Mouse (Mus musculus): ENCODE measurements around the gene Rpl29.
A peak's percentile ranks its signal among the peaks of the same experiment; 100 is the strongest.

Gene Rpl29

DNA sequence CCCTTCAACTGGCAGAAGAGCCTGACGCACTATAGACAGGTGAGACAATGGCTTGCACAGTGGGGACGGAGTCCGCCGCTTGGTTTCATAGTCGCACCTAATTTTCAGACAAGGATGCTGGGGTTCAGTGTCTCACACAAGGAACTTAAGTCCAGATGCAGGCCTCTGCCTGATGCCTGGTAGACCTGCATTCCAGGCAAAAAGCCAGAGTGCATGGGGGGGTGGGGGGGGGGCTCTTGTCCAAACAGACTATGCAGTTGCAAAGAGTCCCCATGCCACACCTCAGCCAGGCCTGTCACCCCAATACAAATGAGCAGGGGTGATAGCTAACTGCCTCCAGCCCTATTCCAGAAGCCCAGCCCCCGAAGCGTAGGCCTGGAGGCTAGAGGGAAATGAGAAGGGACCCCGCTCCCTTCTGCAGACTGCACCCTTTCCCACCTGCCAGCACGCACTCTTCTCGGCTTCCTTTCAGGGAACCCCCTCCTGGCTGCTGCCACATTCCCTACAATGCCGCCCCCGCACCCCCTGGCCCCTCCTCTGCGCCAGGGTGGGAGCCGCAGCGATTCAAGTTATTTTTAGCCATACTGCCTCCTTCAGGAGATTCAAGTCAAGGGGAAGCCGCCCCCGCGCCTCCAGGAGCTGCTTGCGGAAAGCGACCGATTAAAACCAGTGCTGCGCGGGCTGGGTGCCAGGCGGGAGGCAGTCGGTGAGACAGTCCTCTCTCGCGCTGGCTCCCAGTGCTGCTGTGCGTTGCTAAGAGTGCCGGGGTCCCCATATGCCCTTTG is 11.2 kb upstream of the Rpl29 start:
- DNase-seq (ENCODE audit: low spot score): peak; percentile 79

GRCm38 (mm10) chr9:106420608-106421007 is 8.6 kb upstream of the Rpl29 start:
- DNase-seq (ENCODE audit: low spot score): no peak

DNA sequence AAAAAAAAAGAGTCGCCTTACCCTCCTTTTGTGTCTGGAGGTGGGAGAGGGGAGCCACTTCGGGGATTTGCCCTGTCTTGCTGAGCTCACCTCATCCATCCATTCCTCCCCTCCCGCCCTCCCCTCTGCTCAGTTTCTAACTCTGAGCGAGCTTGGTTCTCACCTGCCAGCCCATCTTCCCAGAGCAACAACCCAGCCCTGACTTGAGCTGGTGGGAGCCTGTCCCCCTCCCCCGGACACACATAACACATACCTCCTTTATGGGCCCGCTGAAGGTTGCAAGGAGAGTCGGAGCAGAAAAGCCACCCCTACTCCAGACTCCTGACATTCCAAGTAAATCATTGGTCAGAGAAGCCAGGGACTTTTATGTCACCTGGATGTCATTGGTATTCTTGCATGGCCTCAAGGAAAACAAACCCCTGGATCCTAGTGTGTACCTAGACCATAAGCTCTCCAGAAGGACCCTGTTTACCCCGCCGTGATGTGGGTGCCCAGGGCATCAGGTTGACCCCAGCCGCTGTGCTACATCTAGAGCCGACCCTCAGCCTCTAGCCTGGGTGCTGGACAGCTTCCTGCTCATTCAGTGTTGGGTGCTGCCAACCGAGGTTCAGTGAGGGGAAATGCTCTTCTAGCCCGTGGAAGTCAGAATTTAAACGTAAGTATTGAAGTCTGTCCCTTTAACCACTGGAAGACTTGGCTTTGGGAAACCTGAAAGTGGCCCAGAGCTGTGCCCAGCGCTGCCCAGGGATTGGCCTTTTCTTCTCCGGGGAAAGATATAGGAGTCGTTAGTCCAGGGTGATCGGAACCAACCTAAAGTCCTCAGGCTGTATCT is 8.0 kb upstream of the Rpl29 start:
- no peak for DNase-seq (ENCODE audit: low spot score)

DNA sequence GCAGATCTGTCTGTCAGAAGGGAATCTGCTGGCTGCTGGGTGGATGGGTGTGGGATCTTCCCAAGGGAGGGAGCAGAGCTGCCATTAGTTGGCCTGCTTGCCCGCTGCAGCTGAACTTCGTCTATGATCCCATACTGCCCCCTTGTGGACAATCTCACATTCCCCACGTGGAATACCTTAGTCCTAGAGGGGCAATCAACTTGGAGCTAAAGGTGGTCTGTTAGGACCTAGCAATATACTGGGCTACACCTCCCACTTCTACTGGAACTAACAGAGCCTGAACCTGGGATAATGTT is 7.4 kb upstream of the Rpl29 start:
- peak; percentile 88 for DNase-seq (ENCODE audit: low spot score)

- DNase-seq (ENCODE audit: low spot score): no peak
These were observed 484 bp upstream of the Rpl29 start for GRCm38 (mm10) chr9:106428719-106429220.

DNA sequence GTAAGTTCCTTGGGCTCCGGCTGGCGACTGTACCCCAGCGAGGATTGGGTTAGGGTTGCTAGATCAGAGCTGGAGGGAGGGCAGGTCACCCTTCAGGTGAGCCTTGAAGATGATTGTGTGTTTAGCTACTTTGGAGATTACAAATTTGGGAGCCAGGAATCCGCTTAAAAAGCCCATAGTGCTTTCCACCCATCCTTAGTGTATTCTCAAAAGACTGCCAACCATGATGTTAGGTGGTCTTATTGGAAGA is 686 bp downstream of the Rpl29 start:
- DNase-seq (ENCODE audit: low spot score): no peak

- DNase-seq (ENCODE audit: low spot score): no peak
These were observed 4.1 kb downstream of the Rpl29 start for GRCm38 (mm10) chr9:106433389-106433788.

DNA sequence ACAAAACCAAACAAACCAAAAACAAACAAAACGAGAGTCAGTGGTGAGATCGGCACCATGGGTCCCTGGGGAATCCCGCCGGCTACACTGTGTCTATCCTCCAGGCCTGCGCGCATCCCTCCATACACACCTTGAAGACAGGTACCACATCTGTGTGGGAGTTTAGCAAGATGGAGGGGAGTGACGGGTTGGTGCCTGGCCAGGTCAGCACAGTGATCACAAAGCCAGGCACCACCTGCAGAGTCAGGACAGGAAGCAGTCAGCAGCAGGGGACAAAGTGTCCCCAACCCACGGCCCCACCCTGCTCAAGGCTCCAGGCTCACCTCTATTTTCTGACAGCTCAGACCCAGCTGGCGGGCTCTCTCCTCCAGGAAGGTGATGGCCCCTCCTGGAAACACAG is 7.3 kb downstream of the Rpl29 start:
- DNase-seq (ENCODE audit: low spot score): no peak

- no peak for DNase-seq (ENCODE audit: low spot score)
These were observed 13.4 kb downstream of the Rpl29 start for GRCm38 (mm10) chr9:106442680-106443079.

DNA sequence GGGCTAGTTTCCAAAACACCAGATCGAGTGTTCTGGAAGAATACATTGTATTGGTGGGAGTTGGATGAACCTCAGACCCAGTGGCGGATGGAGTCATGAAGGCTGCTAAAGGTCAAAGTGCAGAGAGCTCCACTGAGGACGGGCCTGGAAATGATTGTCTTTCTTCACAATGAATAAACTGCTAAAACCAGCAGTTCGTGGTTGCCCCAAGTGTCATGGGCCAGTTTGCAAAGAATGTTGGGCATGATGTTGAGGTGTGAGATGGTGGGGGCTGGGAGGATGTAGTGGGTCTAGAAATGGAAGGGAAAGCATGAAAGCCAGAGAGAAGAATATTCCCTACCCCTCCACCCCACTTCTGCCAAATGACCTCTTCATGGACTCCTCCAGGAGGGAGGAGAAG is 15.6 kb downstream of the Rpl29 start:
- DNase-seq (ENCODE audit: low spot score): no peak

DNA sequence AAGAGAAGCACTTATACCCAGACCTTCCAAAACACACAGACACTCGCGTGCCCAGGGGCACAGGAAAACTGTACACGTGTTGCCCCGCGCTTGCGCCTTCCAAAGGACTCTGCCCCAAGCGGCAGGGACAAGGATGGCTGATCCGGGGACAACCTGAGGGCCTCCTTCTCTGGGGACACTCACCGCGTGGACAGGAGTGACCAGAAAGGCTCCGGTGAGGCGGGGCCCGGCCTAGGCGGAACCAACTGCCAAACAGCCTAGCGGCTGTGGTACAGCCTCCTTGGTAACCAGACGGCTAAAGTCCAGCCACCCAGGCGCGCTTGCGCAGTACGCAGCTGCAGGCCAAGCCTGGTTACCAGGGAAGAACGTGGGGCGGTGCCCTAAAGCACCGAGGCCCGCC is 18.1 kb downstream of the Rpl29 start, which contains the start of the genes Abhd14b and Abhd14a:
Gene Abhd14b (plus strand): TSS at position 112 of the 400 bp plus-strand sequence.
Gene Abhd14a (minus strand): TSS at position 331 of the 400 bp plus-strand sequence.
- peak; percentile 96 for DNase-seq (ENCODE audit: low spot score)

DNA sequence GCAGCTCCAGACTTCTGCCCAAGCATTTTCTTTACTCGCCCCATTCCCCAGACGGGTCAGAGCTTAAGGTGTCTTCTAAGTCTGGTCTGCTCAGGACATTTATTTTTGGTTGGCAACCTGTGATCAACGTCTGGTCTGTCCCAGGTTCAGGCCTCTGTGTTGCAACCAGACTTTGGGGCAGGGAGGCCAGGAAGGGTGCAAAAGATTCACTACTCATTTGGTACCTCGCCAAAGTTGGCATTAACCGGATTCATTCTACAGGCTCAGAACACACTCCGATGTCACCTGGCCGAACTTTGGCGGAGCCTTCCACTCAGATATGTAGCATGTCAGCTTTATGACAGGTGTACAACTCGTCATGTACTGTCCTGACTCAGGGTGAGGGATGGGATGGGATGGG is 18.7 kb downstream of the Rpl29 start:
- no peak for DNase-seq (ENCODE audit: low spot score)

GRCm38 (mm10) chr9:106448498-106449031 is 19.3 kb downstream of the Rpl29 start:
- peak; percentile 77 for DNase-seq (ENCODE audit: low spot score)

DNA sequence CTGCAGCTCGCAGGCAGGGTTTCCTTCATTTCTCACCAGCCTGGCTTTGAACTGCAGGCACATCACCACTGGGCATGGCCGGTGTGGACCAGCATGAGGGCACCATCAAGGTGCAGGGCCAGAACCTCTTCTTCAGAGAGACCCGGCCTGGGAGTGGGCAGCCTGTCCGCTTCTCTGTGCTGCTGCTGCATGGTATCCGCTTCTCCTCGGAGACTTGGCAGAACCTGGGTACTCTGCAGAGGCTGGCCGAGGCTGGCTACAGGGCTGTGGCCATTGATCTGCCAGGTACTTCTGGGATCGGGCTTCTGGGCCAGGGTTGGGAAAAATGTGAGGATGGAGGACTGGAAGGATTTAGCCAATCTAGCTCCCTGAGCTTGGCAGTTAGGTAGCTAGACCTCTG is 20.7 kb downstream of the Rpl29 start:
- DNase-seq (ENCODE audit: low spot score): no peak

GRCm38 (mm10) chr9:106450661-106451060 is 21.4 kb downstream of the Rpl29 start:
- DNase-seq (ENCODE audit: low spot score): peak; percentile 49

DNA sequence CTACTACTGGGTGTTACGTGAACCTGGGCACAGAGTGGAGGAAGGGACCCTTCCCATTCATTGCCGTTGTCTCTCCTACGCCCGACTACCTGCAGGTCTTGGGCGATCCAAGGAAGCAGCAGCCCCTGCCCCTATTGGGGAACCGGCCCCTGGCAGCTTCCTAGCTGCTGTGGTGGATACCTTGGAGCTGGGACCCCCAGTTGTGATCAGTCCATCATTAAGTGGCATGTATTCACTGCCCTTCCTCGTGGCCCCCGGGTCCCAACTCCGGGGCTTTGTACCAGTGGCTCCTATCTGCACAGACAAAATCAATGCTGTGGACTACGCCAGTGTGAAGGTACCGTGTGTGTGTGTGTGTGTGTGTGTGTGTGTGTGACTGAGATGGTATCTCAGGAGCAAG is 22.0 kb downstream of the Rpl29 start:
- DNase-seq (ENCODE audit: low spot score): no peak

DNA sequence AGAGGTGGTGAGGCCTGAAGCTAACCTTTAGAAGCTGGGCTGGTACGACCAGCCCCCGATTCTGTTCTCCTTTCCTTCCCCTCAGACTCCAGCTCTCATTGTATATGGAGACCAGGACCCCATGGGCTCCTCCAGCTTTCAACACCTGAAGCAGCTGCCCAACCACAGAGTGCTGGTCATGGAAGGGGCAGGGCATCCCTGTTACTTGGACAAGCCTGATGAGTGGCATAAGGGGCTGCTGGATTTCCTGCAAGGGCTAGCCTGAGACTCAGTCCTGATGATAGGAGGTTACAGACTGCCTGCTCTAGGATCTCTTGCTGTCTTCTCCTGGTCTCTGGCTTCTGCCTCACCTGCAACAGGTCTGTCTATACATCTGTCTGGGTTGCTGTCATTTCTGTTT is 22.6 kb downstream of the Rpl29 start:
- no peak for DNase-seq (ENCODE audit: low spot score)

DNA sequence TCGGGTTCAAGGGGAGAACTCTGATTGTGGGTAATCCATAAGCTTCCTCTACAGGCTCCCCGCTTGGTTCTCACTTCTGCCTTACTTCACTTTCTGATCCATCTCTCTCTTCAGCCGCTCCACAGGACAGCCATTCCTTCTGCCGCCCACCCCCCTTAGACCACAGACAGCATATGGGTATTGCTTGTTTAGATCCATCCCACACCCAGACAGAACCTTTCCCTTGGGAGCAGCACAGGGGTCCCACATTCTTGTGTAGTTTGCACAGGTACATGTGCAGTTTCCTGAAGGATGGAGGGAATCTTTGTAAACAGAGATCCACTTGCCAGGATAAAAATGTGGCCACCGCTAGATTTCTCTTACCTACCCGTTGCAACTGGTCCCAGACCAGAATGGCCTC is 23.1 kb downstream of the Rpl29 start:
- DNase-seq (ENCODE audit: low spot score): no peak

DNA sequence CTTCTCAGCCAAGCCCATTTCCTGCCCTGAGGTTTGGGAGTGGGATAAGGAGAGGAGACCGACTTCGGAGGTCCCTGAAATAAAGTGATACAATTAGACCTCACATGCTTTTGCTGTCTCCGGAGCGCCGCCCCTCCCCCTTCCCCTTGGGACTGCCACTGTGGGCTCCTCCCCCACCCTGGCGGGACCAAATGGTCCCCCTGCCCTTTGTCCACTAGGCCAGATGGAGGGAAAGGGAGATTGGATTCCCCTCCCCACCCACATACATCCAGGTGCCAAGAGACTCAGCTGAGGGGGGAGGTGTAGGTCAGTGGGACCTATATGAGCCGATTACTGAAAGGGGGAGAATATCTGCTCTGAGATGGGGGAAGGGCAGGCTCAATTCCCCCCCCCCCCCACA is 23.6 kb downstream of the Rpl29 start:
- DNase-seq (ENCODE audit: low spot score): peak; percentile 79

- peak; percentile 83 for DNase-seq (ENCODE audit: low spot score)
These were observed 24.2 kb downstream of the Rpl29 start, which contains the start of gene Pcbp4 for GRCm38 (mm10) chr9:106453271-106454070. TSS of gene Pcbp4 (plus strand) at chr9:106453291.

GRCm38 (mm10) chr9:106454071-106454761 is 25.0 kb downstream of the Rpl29 start:
- DNase-seq (ENCODE audit: low spot score): peak; percentile 53

Measured in MN1 (cell line).